Mouse (Mus musculus) small intestine, adult 2 months (tissue): ENCODE data around the gene Lbhd2.

Source experiments
- CTCF ChIP-seq: fragments of 200-500 bp; IDR thresholded peaks from 2 replicates; pipeline ENCODE4 v1.5.1; 2012; ENCODE audit warnings: low read depth, mild to moderate bottlenecking, control low read depth, inconsistent platforms, low read length, moderate library complexity, mixed read lengths; ENCODE audit not compliant: insufficient replicate concordance, insufficient read length; ENCODE audit errors: extremely low read depth
- POLR2A ChIP-seq: fragments of 200-500 bp; IDR thresholded peaks from 2 replicates; pipeline ENCODE4 v1.6.1; 2012; ENCODE audit warnings: low read depth, mild to moderate bottlenecking, control low read depth, inconsistent platforms, low read length, moderate library complexity

DNA sequence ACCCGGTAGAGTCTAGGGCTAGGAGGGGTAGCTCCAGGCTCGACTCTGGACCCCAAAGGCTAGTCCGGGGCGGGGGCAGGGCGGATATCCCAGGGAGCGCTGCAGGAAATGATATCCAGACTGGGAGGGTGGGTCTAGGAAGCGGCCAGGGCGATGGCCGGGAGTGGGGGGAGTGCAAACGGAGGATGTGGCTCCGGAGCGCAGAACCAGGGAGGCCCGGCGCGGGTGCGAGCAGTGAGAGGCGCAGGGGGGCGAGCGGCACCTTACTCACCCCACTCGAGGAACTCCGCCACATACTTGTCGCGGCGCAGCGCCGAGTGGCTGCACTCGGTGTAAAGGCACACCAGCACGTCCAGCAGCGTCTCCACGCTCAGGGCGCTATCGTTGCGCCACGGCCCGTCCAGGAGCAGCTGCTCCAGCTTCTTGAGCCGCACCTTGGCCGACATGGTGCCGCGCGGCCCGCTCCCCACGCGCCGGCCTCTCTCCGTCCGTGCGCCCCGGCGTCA lies 29.7 kb upstream of the Lbhd2 start:
- TF ChIP-seq CTCF (no peak), POLR2A (peak; percentile 42; the same call in 1 of the 2 replicates)
